Mouse (Mus musculus): ENCODE data around the gene Pou2f1. TPM values are rescaled to one million over a fixed set of nuclear protein-coding genes. Genes with fewer than 3 reads are reported as not detected.

Pou2f1 gene
- total and polyA plus RNA-seq, 2 experiments from 2014 or later: 13.9 to 29.6 TPM

DNA sequence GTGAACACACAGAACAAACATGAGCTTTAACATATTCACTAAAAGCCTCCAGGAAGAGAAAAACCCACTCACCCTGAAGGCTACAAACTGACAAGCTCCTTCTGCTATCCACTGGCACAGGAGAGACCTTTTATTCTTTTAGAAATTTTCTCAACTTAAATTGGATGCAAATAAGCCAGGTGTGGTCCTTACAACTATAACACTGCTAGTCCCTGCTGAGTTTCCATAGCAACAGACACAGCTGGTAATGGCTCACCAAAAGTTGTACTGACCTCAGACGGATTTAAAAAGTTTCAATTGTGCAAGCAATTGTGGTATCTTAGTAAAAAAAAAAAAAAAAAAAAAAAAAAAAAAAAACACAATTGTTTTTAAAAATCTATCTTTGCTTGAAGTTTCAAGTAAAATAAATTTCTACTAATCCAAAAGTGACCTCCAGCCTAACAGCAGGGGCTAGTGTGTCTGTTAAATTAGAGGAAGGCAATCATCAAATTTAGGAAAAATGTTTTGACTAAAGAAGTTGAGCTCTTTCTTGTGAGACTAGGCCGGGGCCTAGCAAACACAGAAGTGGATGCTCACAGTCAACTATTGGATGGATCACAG, 54.2 kb downstream of the Pou2f1 start:
- Histone ChIP-seq H3K4me2 (ENCODE audit: low read depth, low read length) (no peak overlapping the region), H3K36me3 (ENCODE audit: insufficient read depth, low read length) (no peaks in the 10 kb centered on the region), H3K27ac (no peak overlapping the region), H3K9me3 (ENCODE audit: low read length) (no peaks in the 10 kb centered on the region), H3K27me3 (ENCODE audit: insufficient read depth, low read length) (no peaks in the 10 kb centered on the region), H3K9ac (replicated peaks; ENCODE audit: low read length) (no peak overlapping the region), H3K4me1 (ENCODE audit: insufficient read depth, low read length) (no peaks in the 10 kb centered on the region), H3K4me3 (ENCODE audit: low read length) (no peak overlapping the region)
- ATAC-seq (no peak), DNase-seq (ENCODE audit: low spot score) (peak; percentile 13)
- WGBS: 48% methylated on average over 2 of the region's 2 CpGs
- TF ChIP-seq CTCF (IDR thresholded peaks at IDR 0.05; ENCODE audit: low read depth): no peak

- 97% methylated on average over 1 of the region's 1 CpGs for WGBS
- Histone ChIP-seq H3K27ac (no peak overlapping the region), H3K9me3 (ENCODE audit: low read length) (no peaks in the 10 kb centered on the region), H3K27me3 (ENCODE audit: insufficient read depth, low read length) (no peaks in the 10 kb centered on the region), H3K4me2 (ENCODE audit: low read depth, low read length) (no peak overlapping the region), H3K9ac (replicated peaks; ENCODE audit: low read length) (no peak overlapping the region), H3K4me3 (ENCODE audit: low read length) (no peak overlapping the region), H3K36me3 (ENCODE audit: insufficient read depth, low read length) (no peaks in the 10 kb centered on the region), H3K4me1 (ENCODE audit: insufficient read depth, low read length) (no peaks in the 10 kb centered on the region)
- DNase-seq (ENCODE audit: low spot score) (no peak), ATAC-seq (no peak)
- TF ChIP-seq CTCF (IDR thresholded peaks at IDR 0.05; ENCODE audit: low read depth): no peak
Observed at GRCm38 (mm10) chr1:165943270-165943669, 59.2 kb downstream of the Pou2f1 start.

- ATAC-seq: no peak
- Histone ChIP-seq H3K27ac (peak overlapping the region; percentile 62), H3K4me2 (ENCODE audit: low read depth, low read length) (peak overlapping the region; percentile 53), H3K4me3 (ENCODE audit: low read length) (no peak overlapping the region), H3K4me1 (ENCODE audit: insufficient read depth, low read length) (no peaks in the 10 kb centered on the region), H3K9me3 (ENCODE audit: low read length) (no peaks in the 10 kb centered on the region), H3K36me3 (ENCODE audit: insufficient read depth, low read length) (no peaks in the 10 kb centered on the region), H3K9ac (replicated peaks; ENCODE audit: low read length) (no peak overlapping the region), H3K27me3 (ENCODE audit: insufficient read depth, low read length) (no peaks in the 10 kb centered on the region)
- 14% methylated on average over 2 of the region's 2 CpGs for WGBS
- TF ChIP-seq CTCF (IDR thresholded peaks at IDR 0.05; ENCODE audit: low read depth): no peak
- no peak for DNase-seq (ENCODE audit: low spot score)
Observed at GRCm38 (mm10) chr1:165935466-165935818, 67.0 kb downstream of the Pou2f1 start.

DNA sequence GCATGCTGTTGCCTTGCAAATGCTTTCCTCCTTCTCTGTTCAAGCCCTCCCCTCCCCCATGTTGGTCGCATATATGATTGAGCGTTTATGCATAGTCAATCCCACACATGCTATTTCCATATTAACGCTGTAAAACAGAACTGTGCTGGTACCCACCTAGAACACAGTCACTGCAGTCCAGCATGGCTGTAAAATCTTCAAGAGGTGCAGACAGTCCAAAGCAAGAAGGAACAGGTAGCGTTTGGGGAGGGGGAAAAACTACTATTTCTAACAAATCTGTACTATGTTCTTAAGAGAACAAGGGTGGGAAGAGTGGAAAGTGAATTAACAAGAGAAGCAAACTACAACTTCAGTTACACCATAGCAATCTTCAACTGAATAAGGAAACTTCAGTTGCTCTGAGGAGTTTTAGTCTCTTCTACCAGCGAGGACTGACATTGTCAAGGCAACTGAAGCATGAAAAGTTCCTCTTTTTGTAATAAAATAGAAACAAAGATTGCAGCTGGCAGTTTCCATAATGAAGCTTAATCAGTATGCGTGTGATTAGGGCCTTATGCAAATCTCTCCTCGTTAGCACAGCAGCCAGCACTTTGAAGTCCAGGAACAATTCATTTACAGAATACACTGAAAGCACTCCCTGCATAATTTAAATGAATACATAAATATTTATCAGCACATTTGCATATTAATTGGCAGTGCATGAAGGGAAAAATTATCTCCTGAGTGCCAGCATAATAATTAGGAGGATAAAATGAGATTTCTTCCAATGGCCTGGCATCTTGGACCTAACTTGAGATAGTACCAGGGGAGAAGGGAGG, 67.6 kb downstream of the Pou2f1 start:
- Histone ChIP-seq H3K27me3 (ENCODE audit: insufficient read depth, low read length) (no peaks in the 10 kb centered on the region), H3K36me3 (ENCODE audit: insufficient read depth, low read length) (no peaks in the 10 kb centered on the region), H3K9ac (replicated peaks; ENCODE audit: low read length) (0 out of 2 replicates have a peak overlapping the region, but pooled peaks have one; percentile 14), H3K9me3 (ENCODE audit: low read length) (no peaks in the 10 kb centered on the region), H3K27ac (peak overlapping the region; percentile 62), H3K4me2 (ENCODE audit: low read depth, low read length) (peak overlapping the region; percentile 53), H3K4me1 (ENCODE audit: insufficient read depth, low read length) (no peaks in the 10 kb centered on the region), H3K4me3 (ENCODE audit: low read length) (peak overlapping the region; percentile 32)
- WGBS: 17% methylated on average over 7 of the region's 7 CpGs
- peak; percentile 97 for ATAC-seq
- DNase-seq (ENCODE audit: low spot score): peak; percentile 85
- no peak for TF ChIP-seq CTCF (IDR thresholded peaks at IDR 0.05; ENCODE audit: low read depth)

GRCm38 (mm10) chr1:165933915-165934647, 68.4 kb downstream of the Pou2f1 start:
- no peak for DNase-seq (ENCODE audit: low spot score)
- H3K36me3 ChIP-seq (ENCODE audit: insufficient read depth, low read length): no peaks in the 10 kb centered on the region
- WGBS: 38% methylated on average over 5 of the region's 5 CpGs
- H3K4me1 ChIP-seq (ENCODE audit: insufficient read depth, low read length): no peaks in the 10 kb centered on the region
- peak overlapping the region; percentile 53 for H3K4me2 ChIP-seq (ENCODE audit: low read depth, low read length)
- H3K27me3 ChIP-seq (ENCODE audit: insufficient read depth, low read length): no peaks in the 10 kb centered on the region
- H3K4me3 ChIP-seq (ENCODE audit: low read length): peak overlapping the region; percentile 32
- no peak for TF ChIP-seq CTCF (IDR thresholded peaks at IDR 0.05; ENCODE audit: low read depth)
- peak overlapping the region; percentile 49 for H3K27ac ChIP-seq
- H3K9ac ChIP-seq (replicated peaks; ENCODE audit: low read length): 0 out of 2 replicates have a peak overlapping the region, but pooled peaks have one; percentile 14
- ATAC-seq: no peak
- no peaks in the 10 kb centered on the region for H3K9me3 ChIP-seq (ENCODE audit: low read length)

- no peak for TF ChIP-seq CTCF (IDR thresholded peaks at IDR 0.05; ENCODE audit: low read depth)
- Histone ChIP-seq H3K9ac (replicated peaks; ENCODE audit: low read length) (no peak overlapping the region), H3K36me3 (ENCODE audit: insufficient read depth, low read length) (no peaks in the 10 kb centered on the region), H3K4me3 (ENCODE audit: low read length) (no peak overlapping the region), H3K4me2 (ENCODE audit: low read depth, low read length) (peak overlapping the region; percentile 44), H3K9me3 (ENCODE audit: low read length) (no peaks in the 10 kb centered on the region), H3K27ac (no peak overlapping the region), H3K4me1 (ENCODE audit: insufficient read depth, low read length) (no peaks in the 10 kb centered on the region), H3K27me3 (ENCODE audit: insufficient read depth, low read length) (no peaks in the 10 kb centered on the region)
- ATAC-seq: no peak
- DNase-seq (ENCODE audit: low spot score): no peak
- 76% methylated on average over 2 of the region's 2 CpGs for WGBS
Observed at GRCm38 (mm10) chr1:165932842-165933241, 69.6 kb downstream of the Pou2f1 start.
